Comparison of ENCODE assay signal across 20 mouse cellular contexts in the genomic region with DNA sequence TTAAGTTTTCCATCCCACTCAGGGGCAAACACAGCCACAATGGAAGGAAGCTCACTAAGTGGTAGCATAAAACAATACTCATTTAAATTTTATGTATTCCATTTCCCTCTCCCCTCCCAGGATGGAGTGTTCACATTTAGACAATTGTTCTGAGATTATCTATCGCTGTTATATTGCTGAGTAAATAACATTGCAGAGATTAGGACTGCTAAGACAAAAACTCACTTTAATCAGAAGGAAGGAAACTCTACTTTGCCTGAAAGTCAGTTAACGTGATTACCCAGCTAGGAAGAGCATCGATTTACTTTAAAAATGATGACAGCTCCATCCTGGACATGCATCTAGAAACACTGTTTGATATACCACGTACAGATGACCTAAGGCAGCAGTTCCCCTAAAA. TPM values are rescaled to one million over a fixed set of nuclear protein-coding genes. Genes with fewer than 3 reads are reported as not detected.
"Had no signal": no experiment of that assay in that cellular context is flagged by ENCODE, and none has a peak within 500 bp of the region (broad histone marks: within the 10 kb centered on the region; RNA-seq: fewer than 3 reads in every experiment).

No protein-coding gene starts in this region.

- H3K36me3 ChIP-seq: liver, embryonic 15.5 days; midbrain, embryonic 10.5 days; midbrain, embryonic 13.5 days; midbrain, embryonic 15.5 days; neural tube, embryonic 13.5 days; neural tube, embryonic 15.5 days had no signal

- H3K27ac ChIP-seq: liver, embryonic 15.5 days; midbrain, embryonic 10.5 days; midbrain, embryonic 13.5 days; midbrain, embryonic 15.5 days; neural tube, embryonic 13.5 days; neural tube, embryonic 15.5 days had no signal

- H3K27me3 ChIP-seq: liver, embryonic 15.5 days; midbrain, embryonic 13.5 days; midbrain, embryonic 15.5 days; neural tube, embryonic 13.5 days; neural tube, embryonic 15.5 days had no signal

- H3K4me3 ChIP-seq: liver, embryonic 15.5 days; midbrain, embryonic 10.5 days; midbrain, embryonic 13.5 days; midbrain, embryonic 15.5 days; myocyte; neural tube, embryonic 13.5 days; neural tube, embryonic 15.5 days had no signal

- H3K4me1 ChIP-seq: liver, embryonic 15.5 days; midbrain, embryonic 13.5 days; midbrain, embryonic 15.5 days had no signal

- DNase-seq: lung, adult 18-20 months; lung, embryonic 14.5 days; lung, postnatal 10 days; lung, postnatal 4 days; retina, postnatal 1 day; right cerebral cortex, adult 18-20 months; right cerebral cortex, postnatal 25 days; right cerebral cortex, postnatal 4 days; spleen, adult 18-20 months; thymus, adult 18-20 months; thymus, postnatal 14 days; thymus, postnatal 36 days had no signal

- H3K9me3 ChIP-seq: liver, embryonic 15.5 days; midbrain, embryonic 10.5 days; midbrain, embryonic 13.5 days; midbrain, embryonic 15.5 days; neural tube, embryonic 13.5 days; neural tube, embryonic 15.5 days had no signal

- H3K9ac ChIP-seq: liver, embryonic 15.5 days; lung, embryonic 14.5 days; midbrain, embryonic 13.5 days; midbrain, embryonic 15.5 days; neural tube, embryonic 13.5 days; neural tube, embryonic 15.5 days had no signal

- ATAC-seq: midbrain, embryonic 13.5 days; midbrain, embryonic 15.5 days had no signal

- H3K4me2 ChIP-seq: liver, embryonic 15.5 days; lung, embryonic 14.5 days; midbrain, embryonic 13.5 days; midbrain, embryonic 15.5 days; neural tube, embryonic 13.5 days; neural tube, embryonic 15.5 days had no signal

RNA-seq across cellular contexts. Expression of gene Dab2, which starts 51.1 kb away (rescaled TPM):
- total RNA-seq: megakaryocyte-erythroid progenitor cell, adult 5-6 weeks had no signal
